Mouse (Mus musculus): ENCODE data around the gene Gnat3. TPM values are rescaled to one million over a fixed set of nuclear protein-coding genes. Genes with fewer than 3 reads are reported as not detected.

Gnat3 gene
- total and polyA plus RNA-seq, 3 experiments, result not detected

GRCm38 (mm10) chr5:18003675-18004074 is 41.3 kb downstream of the Gnat3 start:
- Histone ChIP-seq H3K27ac (ENCODE audit: control insufficient read depth, low read depth, low read length) (no peak overlapping the region), H3K79me2 (ENCODE audit: control insufficient read depth, insufficient read depth, low read length, poor library complexity) (no peaks in the 10 kb centered on the region), H3K4me3 (ENCODE audit: control insufficient read depth in 1 of 2, insufficient read depth in 1 of 2, low read depth in 2 of 2, low read length in 2 of 2) (no peak overlapping the region), H3K36me3 (ENCODE audit: control insufficient read depth in 1 of 2, insufficient read depth in 2 of 2, low read length in 2 of 2) (peaks cover 0 to 5% of the 10 kb centered on the region in 2 experiments; a peak in 2 of 4 replicates), H3K27me3 (ENCODE audit: control insufficient read depth in 1 of 2, insufficient read depth in 2 of 2, low read length in 2 of 2) (no peaks in the 10 kb centered on the region), H3K9ac (ENCODE audit: control insufficient read depth, low read depth, low read length, poor library complexity, severe bottlenecking) (no peak overlapping the region), H3K9me3 (replicated peaks; ENCODE audit: insufficient read depth, low read length) (no peaks in the 10 kb centered on the region), H3K4me1 (ENCODE audit: control insufficient read depth in 1 of 2, insufficient read depth in 2 of 2, low read length in 2 of 2) (peaks cover 0 to 9% of the 10 kb centered on the region in 2 experiments; a peak in 2 of 4 replicates)
- DNase-seq (ENCODE audit: low read depth, low spot score), result no peak
- no peak for TF ChIP-seq RAD21 (IDR thresholded peaks at IDR 0.05; ENCODE audit: low read depth, low read length)
- TF ChIP-seq NRF1 (IDR thresholded peaks at IDR 0.05; ENCODE audit: insufficient read depth, low read depth, low read length, poor library complexity, severe bottlenecking), result no peak
- TF ChIP-seq EP300 (IDR thresholded peaks at IDR 0.05; ENCODE audit: low read depth in 1 of 2, low read length in 2 of 2), result no peak
- TF ChIP-seq USF2 (IDR thresholded peaks at IDR 0.05; ENCODE audit: borderline replicate concordance in 1 of 2, insufficient read depth in 1 of 2, low read depth in 1 of 2, low read length in 2 of 2), result no peak
- TF ChIP-seq CHD2 (IDR thresholded peaks at IDR 0.05; ENCODE audit: low read length), result no peak
- no peak for TF ChIP-seq MAX (IDR thresholded peaks at IDR 0.05; ENCODE audit: low read length)
- TF ChIP-seq SMC3 (IDR thresholded peaks at IDR 0.05; ENCODE audit: low read depth, low read length), result no peak
- TF ChIP-seq BHLHE40 (IDR thresholded peaks at IDR 0.05; ENCODE audit: borderline replicate concordance, low read depth, low read length), result no peak
- no peak for TF ChIP-seq ZMIZ1 (IDR thresholded peaks at IDR 0.05; ENCODE audit: low read depth, low read length)
- TF ChIP-seq ETS1 (IDR thresholded peaks at IDR 0.05; ENCODE audit: low read depth, low read length), result no peak
- no peak for TF ChIP-seq TBP (IDR thresholded peaks at IDR 0.05; ENCODE audit: low read depth, low read length)
- no peak for TF ChIP-seq RCOR1 (IDR thresholded peaks at IDR 0.05; ENCODE audit: low read depth, low read length)
- no peak for TF ChIP-seq JUND (IDR thresholded peaks at IDR 0.05; ENCODE audit: low read depth, low read length)
- TF ChIP-seq ZNF384 (IDR thresholded peaks at IDR 0.05; ENCODE audit: low read depth, low read length), result no peak

DNA sequence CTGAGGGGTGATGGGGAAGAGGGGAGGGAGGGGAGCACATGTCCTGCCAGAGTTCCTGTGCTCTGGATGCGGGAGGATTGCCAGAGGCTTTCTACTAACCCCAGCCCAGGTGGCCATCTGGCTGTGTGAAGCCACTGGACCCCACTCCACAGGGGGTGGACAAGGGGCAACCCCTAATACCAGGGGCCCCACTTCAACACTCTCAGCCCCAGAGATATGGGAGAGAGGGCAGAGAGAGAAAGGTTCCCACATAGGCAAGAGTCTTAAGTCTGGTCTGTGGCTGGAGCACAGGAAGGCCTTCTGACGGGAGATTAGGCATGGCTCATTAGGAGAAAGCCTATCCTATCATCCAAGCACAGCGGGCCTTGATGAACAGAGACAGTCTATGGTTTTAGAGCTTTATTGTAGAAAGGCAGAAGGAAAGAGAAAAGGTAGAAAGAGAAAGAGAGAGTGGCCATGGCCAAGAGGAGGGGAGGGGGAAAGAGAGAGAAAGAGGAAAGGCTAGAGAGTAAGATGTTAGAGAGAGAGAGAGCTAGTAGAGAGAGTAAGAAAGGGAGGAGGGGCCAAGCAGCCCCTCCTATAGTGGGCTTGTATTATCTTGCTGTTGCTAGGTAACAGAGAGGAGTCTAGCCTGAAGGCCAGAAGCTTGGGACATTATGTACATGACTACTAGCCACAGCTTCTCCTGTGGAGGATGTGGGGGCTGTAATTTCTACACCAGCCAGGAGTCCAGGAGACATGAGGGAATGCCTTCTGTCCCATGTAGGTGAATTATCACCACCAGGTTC is 42.7 kb downstream of the Gnat3 start:
- no peak for DNase-seq (ENCODE audit: low read depth, low spot score)
- peaks cover 0 to 9% of the 10 kb centered on the region in 2 experiments; a peak in 2 of 4 replicates for H3K4me1 ChIP-seq (ENCODE audit: control insufficient read depth in 1 of 2, insufficient read depth in 2 of 2, low read length in 2 of 2)
- H3K4me3 ChIP-seq (ENCODE audit: control insufficient read depth in 1 of 2, insufficient read depth in 1 of 2, low read depth in 2 of 2, low read length in 2 of 2), result no peak overlapping the region
- peaks cover 0 to 6% of the 10 kb centered on the region in 2 experiments; a peak in 2 of 4 replicates for H3K36me3 ChIP-seq (ENCODE audit: control insufficient read depth in 1 of 2, insufficient read depth in 2 of 2, low read length in 2 of 2)
- no peak overlapping the region for H3K9ac ChIP-seq (ENCODE audit: control insufficient read depth, low read depth, low read length, poor library complexity, severe bottlenecking)
- TF ChIP-seq HCFC1 (IDR thresholded peaks at IDR 0.05; ENCODE audit: low read depth, low read length) (no peak), GATA1 (IDR thresholded peaks at IDR 0.05; ENCODE audit: low read depth, low read length) (no peak), CTCF (IDR thresholded peaks at IDR 0.05 in 2 of 3, conservative IDR thresholded peaks at IDR 0.05 in 1 of 3; ENCODE audit: control insufficient read depth in 1 of 3, insufficient read depth in 1 of 3, low read depth in 2 of 3, low read length in 3 of 3, poor library complexity in 1 of 3, severe bottlenecking in 1 of 3) (no peak), RAD21 (IDR thresholded peaks at IDR 0.05; ENCODE audit: low read depth, low read length) (no peak), ZMIZ1 (IDR thresholded peaks at IDR 0.05; ENCODE audit: low read depth, low read length) (no peak), BHLHE40 (IDR thresholded peaks at IDR 0.05; ENCODE audit: borderline replicate concordance, low read depth, low read length) (no peak), JUND (IDR thresholded peaks at IDR 0.05; ENCODE audit: low read depth, low read length) (no peak), ELF1 (IDR thresholded peaks at IDR 0.05; ENCODE audit: low read depth, low read length) (no peak), ZC3H11A (IDR thresholded peaks at IDR 0.05; ENCODE audit: low read depth, low read length) (no peak), USF1 (IDR thresholded peaks at IDR 0.05; ENCODE audit: low read depth, low read length) (no peak)
- H3K27ac ChIP-seq (ENCODE audit: control insufficient read depth, low read depth, low read length), result no peak overlapping the region
- no peaks in the 10 kb centered on the region for H3K27me3 ChIP-seq (ENCODE audit: control insufficient read depth in 1 of 2, insufficient read depth in 2 of 2, low read length in 2 of 2)
- H3K9me3 ChIP-seq (replicated peaks; ENCODE audit: insufficient read depth, low read length), result no peaks in the 10 kb centered on the region
- no peaks in the 10 kb centered on the region for H3K79me2 ChIP-seq (ENCODE audit: control insufficient read depth, insufficient read depth, low read length, poor library complexity)
